Mouse (Mus musculus): Measurements from ENCODE around the gene Lingo1. TPM values are rescaled to one million over a fixed set of nuclear protein-coding genes. Genes with fewer than 3 reads are reported as not detected.

Gene Lingo1
- polyA plus RNA-seq, 1 experiment from 2014 or later, result 79.4 TPM

GRCm38 (mm10) chr9:56739181-56739737, 57.0 kb downstream of the Lingo1 start:
- Histone ChIP-seq H3K36me3 (ENCODE audit: control insufficient read depth, insufficient read depth, low read length) (no peaks in the 10 kb centered on the region), H3K4me1 (ENCODE audit: control insufficient read depth, insufficient read depth, low read depth, low read length) (peaks cover 3% of the 10 kb centered on the region), H3K27ac (ENCODE audit: low read depth, low read length) (no peak overlapping the region; the same call in 1 of the 2 replicates), H3K27me3 (replicated peaks; ENCODE audit: control insufficient read depth, insufficient read depth, low read length) (0 out of 2 replicates have a peak, but pooled peaks cover 6% of the 10 kb centered on the region), H3K4me2 (ENCODE audit: low read length) (no peak overlapping the region), H3K9me3 (ENCODE audit: control insufficient read depth, low read length) (no peaks in the 10 kb centered on the region), H3K9ac (ENCODE audit: low read depth, low read length) (no peak overlapping the region), H3K4me3 (ENCODE audit: low read length) (no peak overlapping the region)
- peak; percentile 53 for ATAC-seq
- WGBS, result 45% methylated on average over 5 of the region's 5 CpGs

DNA sequence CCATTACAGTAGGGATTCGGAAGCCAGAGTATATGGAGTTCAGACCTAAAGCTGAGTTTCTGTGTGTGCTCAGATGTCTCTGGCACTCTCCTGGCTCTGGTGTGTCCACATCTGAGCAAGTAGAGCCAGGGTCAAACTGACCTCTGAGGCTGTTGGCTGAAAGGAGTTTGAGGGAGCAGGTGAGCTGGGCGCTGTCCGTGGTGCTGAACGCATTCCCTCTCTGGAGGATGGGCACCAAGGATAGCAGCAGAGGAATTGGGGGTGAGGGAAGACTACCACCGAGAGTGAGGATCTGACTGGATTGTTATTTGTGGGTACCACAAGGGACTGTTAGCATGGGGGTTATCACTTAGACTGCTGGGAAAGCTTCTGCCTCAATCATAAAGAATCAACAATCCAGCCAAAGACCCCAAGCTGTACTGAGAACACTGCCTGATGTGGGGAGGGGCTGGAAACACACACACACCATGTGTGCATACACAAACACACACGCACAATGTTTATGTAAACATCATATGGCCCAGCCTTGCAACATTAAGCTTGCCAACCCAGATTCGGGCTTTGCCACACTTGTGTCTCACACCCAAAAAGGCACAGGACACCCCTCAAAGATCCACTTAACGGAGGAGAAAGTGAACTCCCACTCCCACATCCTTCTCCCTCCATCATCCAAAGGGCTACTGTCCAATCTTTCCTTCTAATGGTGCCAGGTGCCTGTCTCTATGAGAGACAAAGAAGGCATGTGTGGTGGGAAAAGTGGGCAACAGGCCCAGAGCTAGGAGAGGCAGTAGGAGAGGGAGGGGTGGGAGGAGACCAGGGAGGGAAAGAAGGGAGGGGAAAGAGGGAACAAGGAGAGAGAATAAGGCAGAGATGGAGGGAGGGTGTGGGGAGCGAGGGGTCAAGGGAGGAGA, 57.8 kb downstream of the Lingo1 start:
- Histone ChIP-seq H3K27ac (ENCODE audit: low read depth, low read length) (no peak overlapping the region; the same call in 1 of the 2 replicates), H3K4me2 (ENCODE audit: low read length) (no peak overlapping the region), H3K9ac (ENCODE audit: low read depth, low read length) (no peak overlapping the region), H3K4me1 (ENCODE audit: control insufficient read depth, insufficient read depth, low read depth, low read length) (peaks cover 3% of the 10 kb centered on the region), H3K9me3 (ENCODE audit: control insufficient read depth, low read length) (no peaks in the 10 kb centered on the region), H3K4me3 (ENCODE audit: low read length) (no peak overlapping the region), H3K36me3 (ENCODE audit: control insufficient read depth, insufficient read depth, low read length) (no peaks in the 10 kb centered on the region), H3K27me3 (replicated peaks; ENCODE audit: control insufficient read depth, insufficient read depth, low read length) (0 out of 2 replicates have a peak, but pooled peaks cover 6% of the 10 kb centered on the region)
- peak; percentile 72 for ATAC-seq
- 42% methylated on average over 9 of the region's 9 CpGs for WGBS

DNA sequence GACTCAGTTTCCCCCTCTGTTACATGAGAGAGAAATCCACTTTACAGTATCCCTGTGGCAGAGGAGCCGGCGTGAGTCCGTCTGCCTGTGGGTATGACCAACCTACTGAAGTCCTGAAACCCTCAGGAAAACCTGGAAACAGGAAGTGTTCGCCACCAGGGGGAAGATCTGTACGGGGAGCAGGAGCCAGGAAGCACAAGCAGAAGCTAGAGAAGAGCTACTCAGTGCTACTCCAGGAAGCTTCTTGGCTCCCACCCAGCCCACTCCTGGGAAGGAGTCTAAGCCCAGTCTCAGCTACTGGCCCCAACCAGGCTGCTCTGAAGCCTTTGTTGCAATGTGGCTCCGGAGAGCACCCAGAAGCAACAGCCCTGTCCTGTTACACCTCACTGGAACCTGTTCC, 61.9 kb downstream of the Lingo1 start:
- Histone ChIP-seq H3K27ac (ENCODE audit: low read depth, low read length) (no peak overlapping the region), H3K36me3 (ENCODE audit: control insufficient read depth, insufficient read depth, low read length) (no peaks in the 10 kb centered on the region), H3K27me3 (replicated peaks; ENCODE audit: control insufficient read depth, insufficient read depth, low read length) (no peaks in the 10 kb centered on the region), H3K9me3 (ENCODE audit: control insufficient read depth, low read length) (no peaks in the 10 kb centered on the region), H3K4me3 (ENCODE audit: low read length) (no peak overlapping the region), H3K4me1 (ENCODE audit: control insufficient read depth, insufficient read depth, low read depth, low read length) (peaks cover 5% of the 10 kb centered on the region), H3K4me2 (ENCODE audit: low read length) (no peak overlapping the region), H3K9ac (ENCODE audit: low read depth, low read length) (no peak overlapping the region)
- no peak for ATAC-seq
- 69% methylated on average over 6 of the region's 6 CpGs for WGBS

DNA sequence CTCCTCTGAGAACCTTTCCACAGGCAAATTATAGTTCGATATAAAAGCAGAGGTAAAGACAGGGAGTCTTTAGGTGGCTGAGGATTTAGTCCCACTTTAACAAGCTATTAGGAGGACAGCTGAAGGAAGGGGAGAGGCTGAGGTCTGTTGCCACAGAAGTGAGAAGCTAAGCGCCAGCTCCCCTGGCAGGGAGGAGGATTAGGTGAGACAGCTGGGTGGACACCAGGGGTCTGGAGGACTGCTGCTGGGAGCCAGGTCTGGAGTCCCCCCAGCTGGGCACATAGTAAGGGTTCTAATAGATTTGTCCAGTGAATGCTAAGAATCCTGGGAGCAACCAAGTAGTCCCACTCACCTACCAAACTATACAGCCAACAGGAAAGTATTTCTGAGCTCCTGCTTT, 65.3 kb downstream of the Lingo1 start:
- H3K27me3 ChIP-seq (replicated peaks; ENCODE audit: control insufficient read depth, insufficient read depth, low read length), result no peaks in the 10 kb centered on the region
- H3K27ac ChIP-seq (ENCODE audit: low read depth, low read length), result no peak overlapping the region
- H3K36me3 ChIP-seq (ENCODE audit: control insufficient read depth, insufficient read depth, low read length), result no peaks in the 10 kb centered on the region
- WGBS, result 75% methylated on average over 2 of the region's 2 CpGs
- no peaks in the 10 kb centered on the region for H3K9me3 ChIP-seq (ENCODE audit: control insufficient read depth, low read length)
- H3K9ac ChIP-seq (ENCODE audit: low read depth, low read length), result no peak overlapping the region
- H3K4me3 ChIP-seq (ENCODE audit: low read length), result no peak overlapping the region
- peaks cover 17% of the 10 kb centered on the region for H3K4me1 ChIP-seq (ENCODE audit: control insufficient read depth, insufficient read depth, low read depth, low read length)
- H3K4me2 ChIP-seq (ENCODE audit: low read length), result no peak overlapping the region
- ATAC-seq, result no peak

DNA sequence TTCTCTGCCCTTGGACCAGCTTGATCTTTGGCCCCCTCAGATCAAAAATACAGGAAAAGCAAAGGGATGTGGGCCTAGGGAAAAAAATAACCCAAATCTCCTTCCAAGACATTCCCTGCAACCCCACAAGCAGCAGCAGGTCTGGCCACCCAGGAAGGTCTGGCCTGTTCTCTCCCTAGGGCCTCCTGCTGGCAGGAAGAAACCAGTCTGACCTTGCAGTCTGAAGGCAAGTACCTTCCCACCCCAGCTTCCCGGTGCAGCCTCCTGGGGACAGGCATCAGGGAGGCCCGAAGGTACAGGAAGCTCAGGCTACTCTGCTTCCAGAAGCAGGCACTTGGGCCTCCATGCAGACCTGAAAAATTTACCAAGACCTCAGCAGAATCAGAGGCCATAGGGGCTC, 67.1 kb downstream of the Lingo1 start:
- no peak overlapping the region for H3K4me2 ChIP-seq (ENCODE audit: low read length)
- H3K36me3 ChIP-seq (ENCODE audit: control insufficient read depth, insufficient read depth, low read length), result no peaks in the 10 kb centered on the region
- 64% methylated on average over 2 of the region's 2 CpGs for WGBS
- no peak overlapping the region for H3K4me3 ChIP-seq (ENCODE audit: low read length)
- H3K27ac ChIP-seq (ENCODE audit: low read depth, low read length), result no peak overlapping the region
- peaks cover 17% of the 10 kb centered on the region for H3K4me1 ChIP-seq (ENCODE audit: control insufficient read depth, insufficient read depth, low read depth, low read length)
- no peaks in the 10 kb centered on the region; the same call in none of the 2 replicates for H3K27me3 ChIP-seq (replicated peaks; ENCODE audit: control insufficient read depth, insufficient read depth, low read length)
- no peaks in the 10 kb centered on the region for H3K9me3 ChIP-seq (ENCODE audit: control insufficient read depth, low read length)
- ATAC-seq, result no peak
- no peak overlapping the region for H3K9ac ChIP-seq (ENCODE audit: low read depth, low read length)

DNA sequence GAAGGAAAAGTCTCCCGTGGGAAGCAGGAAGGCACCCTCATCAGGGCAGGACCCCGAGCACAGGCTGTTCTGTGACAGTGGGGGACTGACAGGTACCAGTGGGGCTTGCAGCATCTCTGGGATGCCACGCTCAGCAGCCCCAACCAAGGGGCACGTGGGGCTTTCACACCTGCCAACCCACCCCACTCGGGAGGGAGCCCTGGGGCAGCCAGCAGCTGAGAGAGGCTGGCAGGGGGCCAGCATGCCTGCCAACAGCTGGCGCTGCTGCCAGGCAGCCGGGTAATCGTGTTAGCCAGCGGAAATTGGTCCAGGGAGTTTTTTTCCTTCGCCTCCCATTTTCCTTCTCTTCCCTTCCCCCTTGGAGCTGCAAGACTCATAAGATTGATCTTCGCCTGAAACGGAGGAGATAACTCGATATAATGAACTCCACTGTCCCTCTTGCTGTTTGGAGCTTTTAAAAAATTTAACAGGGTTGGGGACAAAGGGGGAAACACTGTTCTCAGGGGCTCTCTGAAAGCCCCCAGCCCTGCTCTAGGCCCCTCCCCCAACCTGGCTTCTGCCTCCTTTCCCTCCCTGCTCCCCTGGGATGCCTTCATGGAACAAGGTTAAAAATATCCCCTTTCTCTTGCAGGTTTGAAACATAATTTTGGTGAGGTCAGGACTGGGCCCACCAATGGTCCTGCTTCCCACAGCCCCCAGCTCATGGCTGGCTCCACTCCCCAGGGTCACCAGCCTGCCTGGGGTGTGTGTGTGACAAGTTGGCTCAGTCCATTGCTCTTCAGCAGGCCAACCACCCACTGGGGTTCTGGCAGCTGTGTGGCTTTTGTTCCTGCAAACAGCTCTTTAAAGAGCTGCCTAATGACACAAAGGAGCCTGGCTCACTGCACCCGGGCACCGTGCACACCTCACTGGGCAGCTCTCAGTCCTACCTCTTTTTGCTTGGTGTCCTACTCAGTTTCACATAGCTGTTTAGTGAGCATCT, 68.3 kb downstream of the Lingo1 start:
- Histone ChIP-seq H3K27me3 (replicated peaks; ENCODE audit: control insufficient read depth, insufficient read depth, low read length) (no peaks in the 10 kb centered on the region; the same call in none of the 2 replicates), H3K36me3 (ENCODE audit: control insufficient read depth, insufficient read depth, low read length) (no peaks in the 10 kb centered on the region), H3K9me3 (ENCODE audit: control insufficient read depth, low read length) (no peaks in the 10 kb centered on the region), H3K27ac (ENCODE audit: low read depth, low read length) (peak overlapping the region; percentile 75), H3K4me3 (ENCODE audit: low read length) (no peak overlapping the region), H3K4me2 (ENCODE audit: low read length) (peak overlapping the region; percentile 31; the same call in 1 of the 2 replicates), H3K4me1 (ENCODE audit: control insufficient read depth, insufficient read depth, low read depth, low read length) (peaks cover 17% of the 10 kb centered on the region), H3K9ac (ENCODE audit: low read depth, low read length) (peak overlapping the region; percentile 8; the same call in 1 of the 2 replicates)
- WGBS, result 14% methylated on average over 15 of the region's 15 CpGs
- peak; percentile 38 for ATAC-seq

- Histone ChIP-seq H3K9ac (ENCODE audit: low read depth, low read length) (no peak overlapping the region), H3K36me3 (ENCODE audit: control insufficient read depth, insufficient read depth, low read length) (no peaks in the 10 kb centered on the region), H3K4me3 (ENCODE audit: low read length) (no peak overlapping the region), H3K4me1 (ENCODE audit: control insufficient read depth, insufficient read depth, low read depth, low read length) (peaks cover 17% of the 10 kb centered on the region), H3K27me3 (replicated peaks; ENCODE audit: control insufficient read depth, insufficient read depth, low read length) (peaks cover 2% of the 10 kb centered on the region), H3K4me2 (ENCODE audit: low read length) (no peak overlapping the region), H3K27ac (ENCODE audit: low read depth, low read length) (no peak overlapping the region), H3K9me3 (ENCODE audit: control insufficient read depth, low read length) (no peaks in the 10 kb centered on the region)
- 21% methylated on average over 2 of the region's 2 CpGs for WGBS
- ATAC-seq, result no peak
Measured at GRCm38 (mm10) chr9:56725814-56726213, 70.5 kb downstream of the Lingo1 start.

- H3K9ac ChIP-seq (ENCODE audit: low read depth, low read length), result no peak overlapping the region
- H3K27ac ChIP-seq (ENCODE audit: low read depth, low read length), result no peak overlapping the region
- peaks cover 2% of the 10 kb centered on the region for H3K27me3 ChIP-seq (replicated peaks; ENCODE audit: control insufficient read depth, insufficient read depth, low read length)
- H3K4me1 ChIP-seq (ENCODE audit: control insufficient read depth, insufficient read depth, low read depth, low read length), result no peaks in the 10 kb centered on the region
- no peaks in the 10 kb centered on the region for H3K9me3 ChIP-seq (ENCODE audit: control insufficient read depth, low read length)
- 67% methylated on average over 11 of the region's 11 CpGs for WGBS
- H3K4me3 ChIP-seq (ENCODE audit: low read length), result no peak overlapping the region
- ATAC-seq, result peak; percentile 37
- H3K4me2 ChIP-seq (ENCODE audit: low read length), result no peak overlapping the region
- no peaks in the 10 kb centered on the region for H3K36me3 ChIP-seq (ENCODE audit: control insufficient read depth, insufficient read depth, low read length)
Measured at GRCm38 (mm10) chr9:56722089-56722825, 74.0 kb downstream of the Lingo1 start.
